Mouse (Mus musculus) midbrain, embryonic 16.5 days (tissue): ENCODE data around the gene Olig1. TPM values are rescaled to one million over a fixed set of nuclear protein-coding genes. Genes with fewer than 3 reads are reported as not detected.
A peak's percentile ranks its signal among the peaks of the same experiment; 100 is the strongest.

Source experiments
- ATAC-seq: fragments of 200-750 bp; cut with Nextera tagmentation; 2 replicates; pipeline ENCODE4 v1.8.0; 2017; ENCODE audit warnings: moderate TSS enrichment
- H3K27ac ChIP-seq: fragments of 300-500 bp; sonication (generic); 2 replicates; pipeline ENCODE4 v1.5.1; 2014; ENCODE audit warnings: mild to moderate bottlenecking, low read length, mixed read lengths
- H3K27me3 ChIP-seq: fragments of 300-500 bp; sonication (generic); 2 replicates; pipeline ENCODE4 v1.6.1; 2014; ENCODE audit warnings: low read depth, low read length, mixed read lengths; ENCODE audit not compliant: control insufficient read depth, insufficient read depth
- H3K36me3 ChIP-seq: fragments of 300-500 bp; sonication (generic); 2 replicates; pipeline ENCODE4 v1.6.1; 2014; ENCODE audit warnings: mild to moderate bottlenecking, low read length, moderate library complexity, mixed read lengths; ENCODE audit not compliant: control insufficient read depth, insufficient read depth
- H3K4me1 ChIP-seq: fragments of 300-500 bp; sonication (generic); 2 replicates; pipeline ENCODE4 v1.6.1; 2014; ENCODE audit warnings: mild to moderate bottlenecking, low read length, mixed read lengths; ENCODE audit not compliant: control insufficient read depth, insufficient read depth
- H3K4me2 ChIP-seq: fragments of 300-500 bp; sonication (generic); 2 replicates; pipeline ENCODE4 v1.6.1; 2014; ENCODE audit warnings: mild to moderate bottlenecking, low read length, mixed read lengths
- H3K4me3 ChIP-seq: fragments of 300-500 bp; sonication (generic); 2 replicates; pipeline ENCODE4 v1.5.1; 2014; ENCODE audit warnings: low read depth, mild to moderate bottlenecking, low read length, moderate library complexity, mixed read lengths
- H3K9ac ChIP-seq: fragments of 300-500 bp; sonication (generic); 2 replicates; pipeline ENCODE4 v1.6.1; 2014; ENCODE audit warnings: low read depth, low read length, mixed read lengths
- H3K9me3 ChIP-seq: fragments of 300-500 bp; sonication (generic); replicated peaks from 2 replicates; pipeline ENCODE4 v1.6.1; 2014; ENCODE audit warnings: mild to moderate bottlenecking, low read length, mixed read lengths; ENCODE audit not compliant: control insufficient read depth, poor library complexity, severe bottlenecking
- WGBS: fragments of 180-500 bp; shearing (Covaris S2); extraction: QIAGEN DNeasy Blood & Tissue Kit; methylation state at CpG from one replicate; pipeline ENCODE4 v1.1.7; 2014; 5-methylcytosine and 5-hydroxymethylcytosine counted together
- polyA plus RNA-seq: library from polyadenylated mRNA; unstranded; fragments of >200 nt; fragmentation: Nextera tagmentation; extraction: Ambion mirVana; gene quantifications from 2 replicates; pipeline ENCODE4 v1.2.1, GENCODE M21; 2015

Olig1 gene
- polyA plus RNA-seq, 1 experiment from 2014 or later = 131 TPM

- H3K4me2 ChIP-seq = peak overlapping the region; percentile 10
- 5% methylated on average over 19 of the region's 19 CpGs for WGBS
- no peak overlapping the region for H3K27ac ChIP-seq
These were observed 44.7 kb downstream of the Olig1 start for GRCm38 (mm10) chr16:91314114-91314775.

GRCm38 (mm10) chr16:91320191-91320590 lies 50.6 kb downstream of the Olig1 start:
- WGBS = 71% methylated on average over 10 of the region's 10 CpGs
- H3K27me3 ChIP-seq = peaks cover 5% of the 10 kb centered on the region; the same call in 1 of the 2 replicates

More at GRCm38 (mm10) chr16:91314114-91314775, 44.7 kb downstream of the Olig1 start:
- Histone ChIP-seq H3K4me1 (peaks cover 5% of the 10 kb centered on the region; the same call in 1 of the 2 replicates), H3K27me3 (peaks cover 8% of the 10 kb centered on the region), H3K4me3 (no peak overlapping the region), H3K36me3 (no peaks in the 10 kb centered on the region), H3K9me3 (no peaks in the 10 kb centered on the region), H3K9ac (no peak overlapping the region)
- no peak for ATAC-seq

GRCm38 (mm10) chr16:91320608-91321007 lies 51.0 kb downstream of the Olig1 start:
- H3K27ac ChIP-seq = no peak overlapping the region
- WGBS = 35% methylated on average over 15 of the region's 15 CpGs
- no peak overlapping the region; the same call in 1 of the 2 replicates for H3K4me3 ChIP-seq
- H3K4me1 ChIP-seq = peaks cover 3% of the 10 kb centered on the region; the same call in 1 of the 2 replicates
- H3K9ac ChIP-seq = peak overlapping the region; percentile 38; the same call in 1 of the 2 replicates
- peak overlapping the region; percentile 46 for H3K4me2 ChIP-seq
- H3K36me3 ChIP-seq = no peaks in the 10 kb centered on the region
- no peaks in the 10 kb centered on the region for H3K9me3 ChIP-seq
- H3K27me3 ChIP-seq = peaks cover 5% of the 10 kb centered on the region; the same call in 1 of the 2 replicates
- peak; percentile 25; the same call in 1 of the 2 replicates for ATAC-seq

More at GRCm38 (mm10) chr16:91320191-91320590, 50.6 kb downstream of the Olig1 start:
- no peak overlapping the region; the same call in 1 of the 2 replicates for H3K4me3 ChIP-seq
- no peak overlapping the region for H3K9ac ChIP-seq
- no peaks in the 10 kb centered on the region for H3K9me3 ChIP-seq
- no peak for ATAC-seq
- H3K36me3 ChIP-seq = no peaks in the 10 kb centered on the region
- peak overlapping the region; percentile 46; the same call in 1 of the 2 replicates for H3K4me2 ChIP-seq
- no peak overlapping the region for H3K27ac ChIP-seq
- H3K4me1 ChIP-seq = peaks cover 3% of the 10 kb centered on the region; the same call in 1 of the 2 replicates

Other genes starting within 250 kb of the Olig1 start
- gene Paxbp1, start 225.2 kb upstream of the Olig1 start, polyA plus RNA-seq = 72.3 and 84.0 TPM in 2 replicates
- 0.87 TPM in 2 replicates for gene 4932438H23Rik, start 174.7 kb upstream of the Olig1 start, polyA plus RNA-seq
- 8.5 and 9.9 TPM in 2 replicates for gene Olig2, start 44.3 kb upstream of the Olig1 start, polyA plus RNA-seq
- 35.4 and 38.7 TPM in 2 replicates for gene Ifnar2, start 103.0 kb downstream of the Olig1 start, polyA plus RNA-seq
- gene Gm21970, start 121.9 kb downstream of the Olig1 start, polyA plus RNA-seq = not detected in 2 replicates
- gene Il10rb, start 136.4 kb downstream of the Olig1 start, polyA plus RNA-seq = 10.4 and 11.1 TPM in 2 replicates
- gene Ifnar1, start 215.5 kb downstream of the Olig1 start, polyA plus RNA-seq = 48.0 and 51.7 TPM in 2 replicates